Mouse (Mus musculus): ENCODE data around the gene Spaca7.

GRCm38 (mm10) chr8:12561403-12561960 lies 11.3 kb upstream of the Spaca7 start:
- TF ChIP-seq CTCF (IDR thresholded peaks at IDR 0.05; ENCODE audit: control insufficient read depth, insufficient read depth, insufficient read length) = peak; percentile 19
- TF ChIP-seq USF1 (IDR thresholded peaks at IDR 0.05; ENCODE audit: low read depth) = no peak
- TF ChIP-seq CEBPB (IDR thresholded peaks at IDR 0.05; ENCODE audit: low read depth) = no peak
- no peak for TF ChIP-seq MAX (IDR thresholded peaks at IDR 0.05)
